Mouse (Mus musculus) G1E (cell line): ENCODE data around the gene Slc29a1. TPM values are rescaled to one million over a fixed set of nuclear protein-coding genes. Genes with fewer than 3 reads are reported as not detected.

Experiments used
- ATAC-seq: 2 replicates; pipeline ENCODE4 v1.8.0; 2016; ENCODE audit warnings: mild to moderate bottlenecking; ENCODE audit not compliant: insufficient number of reproducible peaks, poor library complexity, low FRiP score, severe bottlenecking; ENCODE audit errors: extremely low read depth
- DNase-seq: peaks from one replicate; pipeline ENCODE4 v3.0.0; 2012; ENCODE audit warnings: low spot score
- H3K27me3 ChIP-seq: 2 replicates; pipeline ENCODE4 v1.6.1; 2012; ENCODE audit warnings: mild to moderate bottlenecking, low read length, inconsistent platforms; ENCODE audit not compliant: insufficient read depth
- H3K36me3 ChIP-seq: replicated peaks from 2 replicates; pipeline ENCODE3; 2012; ENCODE audit warnings: mild to moderate bottlenecking, inconsistent platforms
- H3K4me1 ChIP-seq: 2 replicates; pipeline ENCODE4 v1.6.1; 2012; ENCODE audit warnings: low read depth, low read length, inconsistent platforms, mixed read lengths; ENCODE audit not compliant: insufficient read depth
- H3K4me3 ChIP-seq: 2 replicates; pipeline ENCODE4 v1.5.1; 2012; ENCODE audit warnings: low read depth, mild to moderate bottlenecking, inconsistent platforms, low read length, moderate library complexity, mixed read lengths
- H3K9me3 ChIP-seq: replicated peaks from 2 replicates; pipeline ENCODE4 v1.6.1; 2012; ENCODE audit warnings: inconsistent platforms
- CTCF ChIP-seq: IDR thresholded peaks from 2 replicates; pipeline ENCODE4 v1.5.1; 2012; ENCODE audit warnings: low read depth, low read length, inconsistent platforms, mixed read lengths
- GATA1 ChIP-seq: IDR thresholded peaks from 2 replicates; pipeline ENCODE4 v1.6.1; 2012; ENCODE audit warnings: borderline replicate concordance, low read length, inconsistent platforms, mixed read lengths
- GATA2 ChIP-seq: IDR thresholded peaks from 2 replicates; pipeline ENCODE4 v1.6.1; 2012; ENCODE audit warnings: low read depth, low read length, inconsistent platforms, borderline replicate concordance
- POLR2AphosphoS5 ChIP-seq: IDR thresholded peaks from 2 replicates; pipeline ENCODE4 v1.6.1; 2012; ENCODE audit warnings: low read depth, low read length, inconsistent platforms; ENCODE audit not compliant: insufficient replicate concordance
- TAL1 ChIP-seq: conservative IDR thresholded peaks from 2 replicates; pipeline ENCODE4 v1.6.1; 2012; ENCODE audit warnings: low read depth, low read length, inconsistent platforms, mixed read lengths
- polyA plus RNA-seq: library from polyadenylated mRNA; stranded (reverse); fragments of >175 nt; gene quantifications from 2 replicates; pipeline ENCODE4 v1.2.3, GENCODE M21; 2012
- total RNA-seq, 2 experiments: library from RNA; stranded (forward) in 1 of 2; stranded (reverse) in 1 of 2; fragments of 200-1000 nt in 1 of 2; fragments of >200 nt in 1 of 2; fragmentation: Nextera tagmentation in 1 of 2; gene quantifications; 2 replicates each; pipeline ENCODE4 v1.2.3; 2014 to 2017

The Slc29a1 gene
- total and polyA plus RNA-seq, 3 experiments: 93.5 to 207 (median 116) TPM

- Histone ChIP-seq H3K9me3 (peaks cover 1% of the 10 kb centered on the region; the same call in 1 of the 2 replicates), H3K4me3 (peak overlapping the region; percentile 80; the same call in 1 of the 2 replicates), H3K4me1 (peaks cover 81% of the 10 kb centered on the region), H3K36me3 (peaks cover 61% of the 10 kb centered on the region), H3K27me3 (no peaks in the 10 kb centered on the region)
- ATAC-seq (no peak), DNase-seq (no peak)
- TF ChIP-seq POLR2AphosphoS5 (no peak), TAL1 (no peak), CTCF (no peak)
Measured at GRCm38 (mm10) chr17:45591701-45592605, 7.5 kb downstream of the Slc29a1 start.

GRCm38 (mm10) chr17:45590410-45590809 lies 9.0 kb downstream of the Slc29a1 start:
- H3K36me3 ChIP-seq: peaks cover 76% of the 10 kb centered on the region
- ATAC-seq (no peak), DNase-seq (no peak)
- no peak for TF ChIP-seq POLR2AphosphoS5
- TF ChIP-seq CTCF: no peak
- no peak for TF ChIP-seq GATA2
- TF ChIP-seq GATA1: no peak
- no peak for TF ChIP-seq TAL1
- H3K9me3 ChIP-seq: peaks cover 7% of the 10 kb centered on the region
- H3K4me1 ChIP-seq: peaks cover 75% of the 10 kb centered on the region
- H3K27me3 ChIP-seq: no peaks in the 10 kb centered on the region; the same call in 1 of the 2 replicates
- no peak overlapping the region for H3K4me3 ChIP-seq

- ATAC-seq: no peak
- H3K27me3 ChIP-seq: no peaks in the 10 kb centered on the region; the same call in 1 of the 2 replicates
- H3K4me3 ChIP-seq: no peak overlapping the region
- peaks cover 82% of the 10 kb centered on the region for H3K36me3 ChIP-seq
- peaks cover 7% of the 10 kb centered on the region for H3K9me3 ChIP-seq
- TF ChIP-seq POLR2AphosphoS5: no peak
- TF ChIP-seq CTCF: no peak
- TF ChIP-seq GATA2: no peak
- no peak for TF ChIP-seq TAL1
- no peak for TF ChIP-seq GATA1
- no peak for DNase-seq
- H3K4me1 ChIP-seq: peaks cover 75% of the 10 kb centered on the region
Measured at GRCm38 (mm10) chr17:45589844-45590243, 9.6 kb downstream of the Slc29a1 start.

GRCm38 (mm10) chr17:45589236-45589635 lies 10.2 kb downstream of the Slc29a1 start:
- peaks cover 76% of the 10 kb centered on the region for H3K4me1 ChIP-seq
- DNase-seq (no peak), ATAC-seq (no peak)
- H3K9me3 ChIP-seq: peaks cover 7% of the 10 kb centered on the region
- H3K4me3 ChIP-seq: no peak overlapping the region
- peaks cover 88% of the 10 kb centered on the region for H3K36me3 ChIP-seq
- no peaks in the 10 kb centered on the region; the same call in 1 of the 2 replicates for H3K27me3 ChIP-seq
- no peak for TF ChIP-seq GATA2
- TF ChIP-seq TAL1: no peak
- TF ChIP-seq GATA1: no peak
- no peak for TF ChIP-seq CTCF
- TF ChIP-seq POLR2AphosphoS5: no peak

GRCm38 (mm10) chr17:45588370-45588769 lies 11.0 kb downstream of the Slc29a1 start:
- Histone ChIP-seq H3K27me3 (no peaks in the 10 kb centered on the region; the same call in 1 of the 2 replicates), H3K36me3 (peaks cover 90% of the 10 kb centered on the region), H3K9me3 (peaks cover 7% of the 10 kb centered on the region), H3K4me3 (no peak overlapping the region), H3K4me1 (peaks cover 75% of the 10 kb centered on the region)
- DNase-seq: no peak
- ATAC-seq: no peak
- TF ChIP-seq TAL1: no peak
- TF ChIP-seq GATA2: no peak
- no peak for TF ChIP-seq POLR2AphosphoS5
- no peak for TF ChIP-seq CTCF
- TF ChIP-seq GATA1: no peak

- ATAC-seq: no peak
- H3K4me1 ChIP-seq: peaks cover 75% of the 10 kb centered on the region
- H3K27me3 ChIP-seq: no peaks in the 10 kb centered on the region; the same call in 1 of the 2 replicates
- DNase-seq: no peak
- H3K4me3 ChIP-seq: no peak overlapping the region
- peaks cover 7% of the 10 kb centered on the region for H3K9me3 ChIP-seq
- TF ChIP-seq POLR2AphosphoS5 (no peak), CTCF (peak; percentile 73)
- H3K36me3 ChIP-seq: peaks cover 74% of the 10 kb centered on the region
Measured at GRCm38 (mm10) chr17:45586449-45586837, 13.0 kb downstream of the Slc29a1 start.
